Mouse (Mus musculus) erythroblast, embryonic 14.5 days (primary cell): ENCODE measurements around the gene Epha2.

ENCODE experiments used
- GATA1 ChIP-seq: IDR thresholded peaks from 2 replicates; pipeline ENCODE4 v1.6.1; 2012; ENCODE audit warnings: low read length, inconsistent platforms, mixed read lengths
- TAL1 ChIP-seq: IDR thresholded peaks from 3 replicates; pipeline ENCODE4 v1.6.1; 2012; ENCODE audit warnings: low read length, inconsistent platforms, mixed read lengths

DNA sequence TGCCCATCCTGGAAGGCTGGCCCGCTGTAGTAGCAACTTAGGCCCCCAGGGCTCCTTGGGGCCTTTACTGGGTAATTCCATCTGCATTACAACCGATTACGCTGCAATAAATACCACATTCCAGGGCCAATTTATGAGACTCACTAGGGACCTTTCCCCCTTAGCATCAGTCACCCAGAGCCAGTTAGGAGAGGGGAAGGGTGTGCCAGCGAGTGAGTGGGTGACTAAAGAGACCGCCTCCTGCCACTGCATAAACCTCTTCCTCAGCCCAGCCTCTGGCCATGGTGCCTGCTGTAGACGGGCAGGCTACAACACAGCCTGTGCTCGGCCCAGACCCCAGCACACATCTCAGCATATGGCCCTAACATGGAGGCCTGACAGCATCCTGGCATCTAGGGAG lies 3.1 kb upstream of the Epha2 start:
- no peak for TF ChIP-seq GATA1
- no peak for TF ChIP-seq TAL1
